Mouse (Mus musculus): ENCODE data around the gene Cma2.
"Not testable (repeated sequence)": the region's sequence is repeated elsewhere in the genome, so short reads cannot be mapped to it uniquely, and the experiment has no call there.

DNA sequence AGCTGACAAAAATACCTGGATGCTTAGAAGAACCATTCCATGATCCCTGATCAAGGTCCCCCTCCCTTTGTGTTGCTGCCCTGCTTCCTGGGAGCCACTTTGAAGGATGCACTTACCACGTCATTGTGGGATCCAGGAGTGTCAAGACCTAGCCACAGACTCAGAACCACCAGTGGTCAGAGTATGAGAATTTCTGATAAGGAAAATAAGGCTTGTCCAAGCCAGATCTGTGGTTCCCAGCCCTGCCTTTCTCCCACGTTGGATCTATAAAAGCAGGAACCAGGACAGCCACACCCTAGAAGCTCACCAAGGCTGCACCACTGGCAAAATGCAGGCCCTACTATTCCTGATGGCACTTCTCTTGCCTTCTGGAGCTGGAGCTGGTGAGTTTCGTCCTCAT, 66.9 kb downstream of the Cma2 start, which contains the start of gene Mcpt1:
- not testable (repeated sequence) for TF ChIP-seq HCFC1 (IDR thresholded peaks at IDR 0.05; ENCODE audit: low read depth, low read length); CTCF (IDR thresholded peaks at IDR 0.05 in 2 of 3, conservative IDR thresholded peaks at IDR 0.05 in 1 of 3; ENCODE audit: control insufficient read depth in 1 of 3, insufficient read depth in 1 of 3, low read depth in 2 of 3, low read length in 3 of 3, poor library complexity in 1 of 3, severe bottlenecking in 1 of 3); E2F4 (IDR thresholded peaks at IDR 0.05; ENCODE audit: borderline replicate concordance, low read depth, low read length); BHLHE40 (IDR thresholded peaks at IDR 0.05; ENCODE audit: borderline replicate concordance, low read depth, low read length)

Measured in MEL (cell line).